ENCODE assay signal across 8 mouse cellular contexts in the genomic region with DNA sequence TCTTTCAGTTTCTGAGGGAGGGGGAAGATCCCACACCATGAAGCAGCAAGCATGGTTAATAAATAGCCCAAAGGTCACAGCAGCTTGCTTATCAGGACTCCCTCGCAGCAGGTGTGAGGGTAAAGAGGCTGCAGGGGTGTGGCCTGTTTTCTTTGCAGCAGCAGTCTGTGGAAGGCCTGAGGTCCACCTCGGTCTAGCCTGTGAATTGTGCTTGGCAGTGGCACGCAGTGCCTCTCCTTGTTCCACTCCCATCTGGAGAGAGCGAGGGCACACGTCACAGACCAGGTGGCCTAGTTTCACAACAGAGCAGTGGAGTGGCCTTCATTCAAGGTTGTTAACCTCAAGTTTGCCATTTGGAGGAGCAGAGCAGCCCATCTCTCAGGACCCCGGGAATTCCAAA. TPM values are rescaled to one million over a fixed set of nuclear protein-coding genes. Genes with fewer than 3 reads are reported as not detected.
DNase-seq lines count a peak whose midpoint lies in the region; ATAC-seq and TF ChIP-seq lines count a peak whose summit lies in the region.

No protein-coding gene starts in this region.

- no peak for DNase-seq in hindbrain, embryonic 10.5 days (ENCODE audit: low spot score)
- no peak for DNase-seq in heart, embryonic 10.5 days (ENCODE audit: low spot score)
- peak; percentile 68 to 85 for DNase-seq in kidney, postnatal 36 days
- no peak for DNase-seq in left cerebral cortex, adult 18-20 months (ENCODE audit: low spot score in 2 of 2)
- DNase-seq in left cerebral cortex, adult 11 months (ENCODE audit: low spot score): no peak
- no peak for DNase-seq in left cerebral cortex, postnatal 4 days

- H3ac ChIP-seq in myocyte (ENCODE audit: control insufficient read depth, insufficient read length): no peak overlapping the region

- no peak overlapping the region for H3K4me3 ChIP-seq in hindbrain, embryonic 10.5 days
- no peak overlapping the region for H3K4me3 ChIP-seq in hindbrain, embryonic 16.5 days (ENCODE audit: low read length)
- H3K4me3 ChIP-seq in heart, embryonic 10.5 days: no peak overlapping the region
- no peak overlapping the region for H3K4me3 ChIP-seq in myocyte

- no peaks in the 10 kb centered on the region for H3K79me2 ChIP-seq in myocyte (ENCODE audit: control insufficient read depth, insufficient read depth)

- H3K27ac ChIP-seq in hindbrain, embryonic 10.5 days: peak overlapping the region; percentile 37; the same call in 1 of the 2 replicates
- H3K27ac ChIP-seq in hindbrain, embryonic 16.5 days (ENCODE audit: low read depth, low read length): no peak overlapping the region
- H3K27ac ChIP-seq in heart, embryonic 10.5 days: peak overlapping the region; percentile 47; the same call in 1 of the 2 replicates

- TF ChIP-seq POLR2A in myocyte (IDR thresholded peaks at IDR 0.05; ENCODE audit: insufficient read length, low read depth): no peak

- H3K27me3 ChIP-seq in hindbrain, embryonic 10.5 days (ENCODE audit: insufficient read depth, poor library complexity, severe bottlenecking): no peaks in the 10 kb centered on the region
- H3K27me3 ChIP-seq in hindbrain, embryonic 16.5 days (replicated peaks; ENCODE audit: control insufficient read depth, insufficient read depth, low read length): no peaks in the 10 kb centered on the region
- H3K27me3 ChIP-seq in heart, embryonic 10.5 days (ENCODE audit: insufficient read depth, poor library complexity, severe bottlenecking): no peaks in the 10 kb centered on the region
- no peaks in the 10 kb centered on the region for H3K27me3 ChIP-seq in myocyte (ENCODE audit: control insufficient read depth, insufficient read depth, insufficient read length)

- peaks cover 12% of the 10 kb centered on the region for H3K4me1 ChIP-seq in hindbrain, embryonic 10.5 days (replicated peaks)
- no peaks in the 10 kb centered on the region for H3K4me1 ChIP-seq in hindbrain, embryonic 16.5 days (ENCODE audit: control insufficient read depth, insufficient read depth, low read depth, low read length)
- peaks cover 21% of the 10 kb centered on the region for H3K4me1 ChIP-seq in heart, embryonic 10.5 days

- H3K36me3 ChIP-seq in hindbrain, embryonic 10.5 days: no peaks in the 10 kb centered on the region
- H3K36me3 ChIP-seq in hindbrain, embryonic 16.5 days (ENCODE audit: control insufficient read depth, insufficient read depth, low read length): no peaks in the 10 kb centered on the region
- no peaks in the 10 kb centered on the region for H3K36me3 ChIP-seq in heart, embryonic 10.5 days
- no peaks in the 10 kb centered on the region for H3K36me3 ChIP-seq in myocyte (ENCODE audit: control insufficient read depth, insufficient read depth)

- 51% methylated on average over 6 of the region's 6 CpGs for WGBS in hindbrain, embryonic 10.5 days
- 26% methylated on average over 6 of the region's 6 CpGs for WGBS in hindbrain, embryonic 16.5 days
- 28% methylated on average over 6 of the region's 6 CpGs for WGBS in heart, embryonic 10.5 days

- no peak for ATAC-seq in hindbrain, embryonic 16.5 days

- H3K9me3 ChIP-seq in hindbrain, embryonic 10.5 days: no peaks in the 10 kb centered on the region
- no peaks in the 10 kb centered on the region for H3K9me3 ChIP-seq in hindbrain, embryonic 16.5 days (ENCODE audit: control insufficient read depth, low read length)
- H3K9me3 ChIP-seq in heart, embryonic 10.5 days: no peaks in the 10 kb centered on the region

- no peak overlapping the region for H3K9ac ChIP-seq in hindbrain, embryonic 16.5 days (ENCODE audit: low read depth, low read length)

- intact Hi-C loops in left cerebral cortex, postnatal 4 days (cut with DNase I): loop anchor here (10.0 kb wide), 1 partner anchor 137 kb away; no protein-coding TSS in a partner anchor

- no peak overlapping the region for H3K4me2 ChIP-seq in hindbrain, embryonic 16.5 days (ENCODE audit: low read length)
- peak overlapping the region; percentile 19 for H3K4me2 ChIP-seq in myocyte (ENCODE audit: low read depth)

TF ChIP-seq in myocyte, 11 proteins besides CTCF, POLR2A, EP300 and RAD21:
- TF ChIP-seq SRF (IDR thresholded peaks at IDR 0.05; ENCODE audit: control insufficient read depth, insufficient read length, low read depth): no peak
- TF ChIP-seq TCF3 (IDR thresholded peaks at IDR 0.05; ENCODE audit: insufficient read length, low read depth): no peak
- no peak for TF ChIP-seq E2F4 (IDR thresholded peaks at IDR 0.05; ENCODE audit: insufficient read depth)
- no peak for TF ChIP-seq POLR2AphosphoS2 (IDR thresholded peaks at IDR 0.05; ENCODE audit: insufficient read length, low read depth)
- peak in 2 of 3 experiments; percentile 46 to 90 for TF ChIP-seq MYOD1 (IDR thresholded peaks at IDR 0.05; ENCODE audit: control insufficient read depth in 1 of 3, insufficient read length in 2 of 3, low read depth in 2 of 3)
- no peak for TF ChIP-seq REST (IDR thresholded peaks at IDR 0.05; ENCODE audit: insufficient read depth, insufficient read length)
- no peak for TF ChIP-seq MAX (IDR thresholded peaks at IDR 0.05; ENCODE audit: low read depth)
- TF ChIP-seq MYOG (IDR thresholded peaks at IDR 0.05; ENCODE audit: control insufficient read depth in 1 of 3, insufficient read depth in 1 of 3, insufficient read length in 2 of 3, low read depth in 2 of 3): peak; percentile 43 to 86 (median 45)
- no peak for TF ChIP-seq USF1 (IDR thresholded peaks at IDR 0.05; ENCODE audit: low read depth)
- TF ChIP-seq TCF12 (IDR thresholded peaks at IDR 0.05; ENCODE audit: insufficient read depth, poor library complexity, severe bottlenecking): no peak
- no peak for TF ChIP-seq CEBPB (IDR thresholded peaks at IDR 0.05; ENCODE audit: insufficient read depth, poor library complexity, severe bottlenecking)

RNA-seq across cellular contexts. Expression of gene Adpgk, which starts 19.6 kb away (rescaled TPM):
- polyA plus RNA-seq in hindbrain, embryonic 10.5 days (2016; fragmentation: Nextera tagmentation; extraction: Ambion mirVana): 39.6 and 42.6 TPM in 2 replicates
- polyA plus RNA-seq in hindbrain, embryonic 16.5 days (2015; fragmentation: Nextera tagmentation; extraction: Ambion mirVana): 22.6 and 25.7 TPM in 2 replicates
- polyA plus RNA-seq in heart, embryonic 10.5 days (2016; fragmentation: Nextera tagmentation; extraction: Ambion mirVana): 31.7 and 38.4 TPM in 2 replicates
- polyA plus RNA-seq in myocyte (2012; fragmentation: generic; extraction: Trizol): 25.4 TPM
- total RNA-seq in left cerebral cortex, adult 18-20 months (2021): 10 to 100 TPM; 13.6 to 16.3 TPM
- total RNA-seq in left cerebral cortex, postnatal 4 days (2021): 10 to 100 TPM; 19.4 to 21.7 TPM

Comparison
In these comparisons a context has a peak if more than half of its experiments do, and no peak if none do; other contexts are left out.
1. DNase-seq: peak in kidney, postnatal 36 days (2 of 2); none in hindbrain, embryonic 10.5 days (single experiment), heart, embryonic 10.5 days (single experiment), left cerebral cortex, adult 18-20 months (0 of 2), left cerebral cortex, adult 11 months (single experiment) and left cerebral cortex, postnatal 4 days (single experiment).